Mouse (Mus musculus) ES-CJ7 (cell line): ENCODE measurements around the gene Trappc6a.

Experiments used
- DNase-seq: peaks from one replicate; pipeline ENCODE4 v3.0.0; 2011; ENCODE audit warnings: low read depth, low spot score

The Trappc6a gene

DNA sequence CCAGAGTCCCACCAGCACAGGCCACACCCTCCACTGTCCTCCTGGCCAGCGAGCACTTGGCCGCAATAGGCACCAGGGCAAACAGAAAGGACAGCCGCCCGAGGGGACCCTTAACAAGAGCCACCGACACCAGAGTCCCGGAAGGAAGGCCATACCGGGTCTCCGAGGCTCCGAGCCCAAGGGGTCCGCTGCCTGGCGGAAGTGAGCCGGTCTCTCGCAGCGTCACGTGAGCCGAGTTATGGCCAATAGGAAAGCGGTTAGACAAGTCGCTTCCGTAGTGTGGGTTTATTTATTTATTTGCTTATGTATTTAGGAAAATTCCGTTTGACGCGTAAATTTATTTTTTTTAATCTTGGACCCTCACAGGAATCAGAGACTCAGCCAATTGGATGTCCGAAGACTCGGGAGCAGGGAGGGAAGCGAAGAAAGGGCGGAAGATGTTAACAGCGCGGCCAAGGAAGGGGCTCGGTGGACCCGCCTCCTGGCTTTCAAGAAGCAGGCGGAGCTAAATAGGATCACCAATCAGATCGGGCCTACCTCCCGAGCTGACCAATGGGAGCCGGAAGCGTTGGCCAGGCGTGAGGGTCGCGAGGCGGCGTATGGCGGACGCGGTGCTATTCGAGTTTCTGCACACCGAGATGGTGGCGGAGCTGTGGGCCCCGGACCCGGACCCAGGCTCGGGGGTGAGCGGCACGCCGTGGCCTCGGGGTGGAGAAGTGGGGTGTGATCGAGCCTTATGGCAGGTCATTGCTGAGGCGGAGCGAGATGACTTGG, at the start of gene Trappc6a, which contains the start of gene Bloc1s3:
Trappc6a (plus strand) TSS at position 246 of the 774 bp plus-strand sequence.
Bloc1s3 (minus strand) TSS at position 218 of the 774 bp plus-strand sequence.
- peak; percentile 92 for DNase-seq

DNA sequence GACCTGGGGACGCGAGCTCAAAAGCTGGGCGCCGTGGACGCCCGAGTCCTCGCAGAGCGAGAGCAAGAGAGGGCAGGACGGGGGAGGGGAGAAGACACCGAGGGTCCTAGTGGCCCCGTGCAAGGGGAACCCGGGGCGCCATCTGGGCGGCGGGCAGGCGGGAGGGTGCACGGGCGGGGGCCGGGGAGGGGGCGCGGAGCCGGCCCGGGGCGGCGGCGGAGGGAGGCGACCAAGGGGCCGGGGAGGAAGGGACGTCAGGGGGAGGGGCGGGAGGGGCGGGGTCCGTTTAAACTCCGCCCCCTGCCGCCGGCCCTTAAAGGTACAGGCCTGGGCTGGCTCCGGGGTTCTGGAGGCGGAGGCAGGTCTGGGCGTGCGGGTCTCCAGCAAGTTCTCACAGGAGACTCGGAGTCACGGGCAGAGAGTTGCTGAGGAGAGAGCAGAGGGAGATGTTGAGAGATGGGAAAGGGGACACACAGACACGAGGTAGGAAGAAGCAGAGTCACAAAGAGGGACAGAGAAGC, 49.5 kb upstream of the Trappc6a start, which contains the start of gene Mark4:
Mark4 (minus strand) TSS at position 231 of the 521 bp plus-strand sequence.
- peak; percentile 77 for DNase-seq

DNA sequence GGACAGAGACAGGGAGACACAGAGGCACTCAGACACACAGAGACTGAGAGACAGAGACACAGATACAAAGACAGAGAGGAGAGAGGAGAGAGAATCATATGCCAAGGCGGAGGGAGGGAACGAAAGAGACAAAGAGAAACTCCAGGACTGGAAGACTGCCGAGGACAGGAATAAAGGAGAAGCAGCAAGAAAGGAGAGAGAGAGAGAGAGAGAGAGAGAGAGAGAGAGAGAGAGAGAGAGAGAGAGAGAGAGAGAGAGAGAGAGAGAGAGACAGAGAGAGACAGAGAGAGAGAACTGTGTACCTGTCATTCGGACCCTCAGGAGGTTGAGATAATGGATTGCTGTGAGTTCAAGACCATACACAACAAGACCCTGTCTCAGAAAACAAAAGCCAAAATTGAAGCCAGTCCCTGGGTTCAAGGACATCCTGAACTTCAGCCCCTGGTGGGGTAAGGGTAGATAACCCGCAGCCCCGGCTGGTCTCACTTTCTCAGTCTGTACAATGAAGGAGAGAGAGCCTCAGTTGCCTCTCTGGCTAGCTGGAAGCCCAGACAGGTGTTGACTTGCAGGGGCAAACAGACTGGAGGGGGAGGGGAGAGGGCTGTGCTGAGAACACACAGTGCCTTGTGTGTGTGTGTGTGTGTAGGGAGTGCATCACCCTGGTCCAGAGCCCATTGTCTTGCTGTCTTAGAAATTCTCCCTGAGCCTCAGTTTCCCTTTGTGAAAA, 48.9 kb upstream of the Trappc6a start:
- peak; percentile 23 for DNase-seq

DNA sequence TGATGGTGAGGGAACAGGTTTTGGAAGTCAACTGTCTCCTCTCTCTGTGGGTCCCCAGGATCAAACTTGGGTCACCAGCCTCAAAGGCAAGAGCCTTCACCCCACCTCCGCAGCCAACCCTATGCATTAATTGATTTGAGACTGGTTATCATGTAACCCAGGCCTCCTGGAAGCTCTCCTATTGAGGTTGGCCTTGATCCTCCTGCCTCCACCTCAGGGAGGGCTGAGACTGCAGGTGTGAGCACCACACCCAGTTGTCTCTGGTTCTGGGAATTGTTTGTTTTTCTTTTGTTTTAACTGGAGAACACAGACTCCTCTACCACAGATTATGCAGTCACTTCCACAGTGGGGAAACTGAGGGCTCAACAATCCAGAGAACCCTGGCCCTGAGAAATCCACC, 47.7 kb upstream of the Trappc6a start:
- DNase-seq, result peak; percentile 53

DNA sequence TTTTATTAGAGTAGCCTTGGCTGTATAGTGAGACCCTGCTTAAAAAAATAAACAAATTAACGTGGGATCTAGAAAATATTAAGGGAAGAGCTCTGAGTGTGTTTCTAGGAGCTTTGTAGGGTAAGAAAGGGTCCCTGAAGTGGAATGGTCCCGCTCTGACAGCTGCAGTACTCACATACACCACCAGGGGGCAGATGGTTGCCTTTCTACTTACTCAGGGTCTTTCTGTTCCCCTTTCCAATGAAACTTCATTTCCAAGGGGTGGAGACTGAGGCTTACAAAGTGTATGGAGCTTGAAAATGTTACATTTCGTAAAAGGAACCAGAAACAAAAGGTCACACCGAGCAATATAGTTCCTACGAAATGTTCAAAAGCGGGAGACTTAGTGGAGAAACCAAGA, 46.7 kb upstream of the Trappc6a start:
- DNase-seq, result peak; percentile 79

DNA sequence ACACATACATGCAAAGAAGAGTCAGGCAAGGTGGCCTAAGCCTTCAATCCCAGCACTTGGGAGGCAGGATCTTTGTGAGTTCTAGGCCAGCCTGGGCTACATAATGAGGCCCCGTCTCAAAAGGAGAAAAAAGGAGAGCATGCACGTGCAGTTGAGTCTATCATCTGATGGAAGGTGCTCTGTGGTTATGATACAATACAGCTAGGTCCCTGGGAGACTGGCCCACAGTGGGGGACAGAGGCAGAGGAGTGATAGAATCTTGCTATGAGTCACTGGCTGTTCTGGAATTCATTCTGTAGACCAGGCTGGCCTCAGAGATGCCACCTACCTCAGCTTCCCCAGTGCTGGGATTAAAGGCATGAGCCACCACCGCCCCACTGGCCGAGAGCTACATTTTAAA, 45.8 kb upstream of the Trappc6a start:
- DNase-seq, result no peak

DNA sequence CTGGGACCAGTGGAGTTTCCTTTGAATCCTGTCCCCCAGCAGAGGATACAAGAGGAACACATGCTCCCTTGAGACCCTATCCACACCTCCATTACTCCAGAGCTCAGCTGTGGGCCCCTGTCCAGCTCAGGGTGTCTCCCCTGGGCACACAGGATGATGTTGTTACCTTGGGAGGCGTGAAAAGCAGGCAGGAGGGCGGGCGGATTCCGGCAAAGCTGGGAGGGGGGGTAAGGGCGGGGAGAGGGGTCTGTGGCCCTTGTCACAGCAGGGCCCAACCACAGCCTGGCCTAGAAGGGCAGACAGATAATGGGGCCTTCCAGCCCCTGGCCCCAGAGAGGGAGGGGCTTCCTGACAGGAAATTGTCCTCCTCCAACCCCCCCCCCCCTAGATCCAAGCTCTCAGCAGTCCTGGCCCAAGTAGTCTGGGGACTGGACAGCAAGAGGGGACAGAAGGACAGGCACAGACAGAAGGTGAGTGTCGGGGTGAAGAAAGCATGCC, 45.3 kb upstream of the Trappc6a start, which contains the start of gene Exoc3l2:
Exoc3l2 (plus strand) TSS at position 448 of the 498 bp plus-strand sequence.
- no peak for DNase-seq

DNA sequence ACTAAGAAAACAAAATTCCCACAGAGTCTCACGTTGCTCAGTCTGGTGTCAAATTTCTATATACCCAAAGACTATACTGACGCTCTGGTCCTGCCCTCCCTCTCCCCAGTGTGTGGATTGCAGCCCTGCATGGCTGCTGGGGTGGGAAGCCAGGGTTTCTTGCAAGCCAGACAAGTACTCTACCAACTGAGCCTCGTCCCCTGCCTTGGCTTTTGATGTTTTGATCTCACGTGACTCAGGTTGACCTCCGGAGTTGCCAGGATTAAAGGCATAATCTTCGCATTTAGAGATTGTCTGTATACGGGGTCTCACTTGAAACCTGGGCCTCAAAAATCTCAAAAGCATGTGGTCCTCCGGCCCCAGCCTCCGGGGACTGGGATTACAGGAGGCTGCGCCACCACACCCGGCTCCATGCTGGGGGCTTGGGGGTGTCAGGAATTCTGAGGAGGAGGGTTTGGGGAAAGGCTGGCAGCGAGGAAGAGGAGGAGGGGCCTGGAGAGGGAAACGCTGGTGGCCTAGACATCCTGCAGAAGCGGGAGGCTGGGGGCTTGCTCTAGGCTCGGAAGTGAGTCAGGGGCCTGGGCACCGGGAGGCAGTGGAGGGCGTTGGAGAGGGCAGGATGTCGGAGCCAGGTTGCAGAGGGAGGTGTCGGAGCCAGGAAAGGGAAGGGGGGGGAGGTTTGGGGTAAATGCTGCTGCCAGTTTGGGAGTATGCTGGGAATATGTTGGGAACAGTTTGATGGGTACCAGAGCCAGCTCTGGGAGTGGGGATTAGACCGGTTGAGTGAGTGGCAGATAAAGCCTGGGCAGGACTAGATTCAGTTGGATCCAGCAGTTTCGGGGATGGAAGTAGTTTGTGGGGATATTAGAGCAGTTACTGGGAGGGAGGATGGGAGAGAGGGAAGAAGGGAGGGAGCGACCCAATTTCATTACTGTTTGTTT, 43.6 kb upstream of the Trappc6a start:
- DNase-seq, result no peak

DNA sequence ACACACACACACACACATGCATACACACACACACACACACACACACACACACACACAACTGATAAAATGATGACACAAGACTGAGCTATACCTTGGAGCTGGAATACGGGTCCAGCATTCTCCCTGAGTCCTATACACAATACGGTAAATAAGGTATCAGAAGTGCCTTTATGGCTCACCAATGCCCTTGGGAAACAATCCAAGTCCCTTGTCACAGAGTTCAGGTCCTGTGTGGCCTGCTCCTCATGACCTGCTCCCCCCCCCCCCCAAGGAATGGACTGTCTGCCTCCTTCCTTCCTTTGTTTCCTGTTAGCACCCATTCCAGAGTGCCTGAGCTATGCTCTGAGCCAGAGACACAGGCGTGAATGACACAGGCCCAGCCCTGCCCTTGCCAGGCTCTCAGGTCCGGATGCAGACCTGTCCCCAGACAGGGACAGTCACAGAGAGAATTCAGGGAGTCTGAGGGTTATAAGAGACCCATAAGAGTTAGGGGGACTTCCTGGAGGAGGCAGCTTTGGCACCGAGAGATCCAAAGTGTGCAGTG, 41.5 kb upstream of the Trappc6a start:
- DNase-seq, result no peak

DNA sequence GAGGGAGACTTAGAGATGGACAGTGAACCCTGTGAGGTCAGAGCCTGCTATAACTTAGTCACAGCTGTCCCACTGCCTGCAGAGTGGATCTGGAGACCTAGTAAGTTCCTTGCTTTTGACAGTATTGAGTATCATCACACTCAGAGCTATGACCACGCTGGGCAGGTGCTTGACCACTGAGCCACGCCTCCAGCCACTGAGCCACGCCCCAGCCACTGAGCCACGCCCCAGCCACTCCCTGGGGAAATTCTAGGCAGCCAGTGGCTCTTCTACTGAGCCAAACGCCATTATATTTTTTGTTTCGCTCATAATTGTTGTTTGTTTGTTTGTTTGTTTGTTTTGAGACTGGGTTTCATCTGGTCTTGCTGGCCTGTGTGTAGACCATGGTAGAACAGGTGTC, 40.6 kb upstream of the Trappc6a start:
- no peak for DNase-seq

DNA sequence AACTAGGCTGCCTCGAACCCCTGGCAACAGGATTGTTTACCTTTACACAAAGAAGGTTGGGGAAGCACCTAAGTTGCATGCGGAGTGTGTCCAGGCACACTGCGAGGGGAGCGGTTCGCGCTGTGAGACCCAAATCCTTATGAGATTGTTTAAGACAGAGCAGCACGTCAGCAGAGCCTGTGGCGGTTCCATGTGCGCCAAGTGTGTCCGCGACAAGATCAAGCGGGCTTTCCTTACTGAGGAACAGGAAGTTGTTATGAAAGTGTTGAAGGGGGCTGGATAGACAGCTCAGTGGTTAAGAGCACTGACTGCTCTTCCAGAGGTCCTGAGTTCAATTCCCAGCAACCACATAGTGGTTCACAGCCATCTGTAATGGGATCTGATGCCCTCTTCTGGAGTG, 39.9 kb upstream of the Trappc6a start:
- DNase-seq, result no peak

DNA sequence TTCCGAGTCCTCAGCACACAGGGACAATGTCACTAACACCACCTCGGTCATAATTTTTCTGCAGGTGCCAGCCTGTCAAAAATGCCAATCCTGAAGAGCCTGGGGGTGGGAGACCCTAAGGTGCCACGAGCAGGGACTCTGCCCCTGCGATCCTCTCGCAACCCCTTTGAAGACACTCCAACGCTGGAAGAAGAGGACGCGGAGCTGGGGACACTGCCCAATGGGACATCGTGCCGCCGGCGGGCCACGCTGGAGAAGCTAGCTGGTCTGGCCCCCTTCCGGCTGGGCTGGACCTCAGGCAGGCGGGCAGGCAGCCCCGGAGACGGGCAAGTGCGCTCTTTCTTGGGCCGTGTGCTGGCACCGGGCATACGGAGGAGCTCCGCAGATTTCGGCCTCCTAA, 38.8 kb upstream of the Trappc6a start:
- no peak for DNase-seq

DNA sequence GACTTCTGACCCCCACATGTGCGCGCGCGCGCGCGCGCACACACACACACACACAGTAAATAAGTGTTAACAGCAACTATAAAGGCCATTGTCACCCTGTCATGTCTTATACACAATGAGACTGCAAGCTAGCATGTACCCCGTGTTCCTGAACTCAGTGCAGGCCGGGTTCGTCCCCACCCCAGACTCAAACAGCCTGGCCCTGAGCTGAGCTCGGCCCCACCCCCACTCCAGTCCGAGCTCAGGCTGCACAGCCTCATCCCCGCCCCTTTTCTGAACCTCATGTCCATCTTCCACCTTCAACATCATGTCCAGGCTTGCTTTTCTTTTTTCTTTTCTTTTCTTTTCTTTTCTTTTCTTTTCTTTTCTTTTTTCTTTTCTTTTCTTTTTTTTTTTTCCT, 37.9 kb upstream of the Trappc6a start:
- DNase-seq, result peak; percentile 45

DNA sequence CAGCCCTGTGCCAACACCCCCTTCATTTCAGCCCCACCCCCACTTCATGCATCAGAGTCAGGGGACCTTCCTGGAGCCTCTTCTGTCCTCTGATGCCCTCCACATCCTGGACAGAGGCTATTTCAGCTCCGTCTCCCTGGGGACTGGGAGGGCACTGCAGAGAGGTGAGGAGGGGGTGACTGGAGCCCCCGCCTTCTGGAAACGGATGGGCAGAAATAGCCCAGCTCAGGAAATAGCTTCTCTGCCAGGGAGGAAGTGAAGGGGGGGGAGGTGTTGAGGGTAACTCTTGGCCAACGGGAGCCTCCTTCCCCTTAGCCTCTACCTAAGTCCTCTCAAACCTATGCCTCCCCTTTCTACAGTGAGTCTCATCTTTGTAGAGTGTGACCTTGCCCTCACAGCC, 35.8 kb upstream of the Trappc6a start:
- no peak for DNase-seq

DNA sequence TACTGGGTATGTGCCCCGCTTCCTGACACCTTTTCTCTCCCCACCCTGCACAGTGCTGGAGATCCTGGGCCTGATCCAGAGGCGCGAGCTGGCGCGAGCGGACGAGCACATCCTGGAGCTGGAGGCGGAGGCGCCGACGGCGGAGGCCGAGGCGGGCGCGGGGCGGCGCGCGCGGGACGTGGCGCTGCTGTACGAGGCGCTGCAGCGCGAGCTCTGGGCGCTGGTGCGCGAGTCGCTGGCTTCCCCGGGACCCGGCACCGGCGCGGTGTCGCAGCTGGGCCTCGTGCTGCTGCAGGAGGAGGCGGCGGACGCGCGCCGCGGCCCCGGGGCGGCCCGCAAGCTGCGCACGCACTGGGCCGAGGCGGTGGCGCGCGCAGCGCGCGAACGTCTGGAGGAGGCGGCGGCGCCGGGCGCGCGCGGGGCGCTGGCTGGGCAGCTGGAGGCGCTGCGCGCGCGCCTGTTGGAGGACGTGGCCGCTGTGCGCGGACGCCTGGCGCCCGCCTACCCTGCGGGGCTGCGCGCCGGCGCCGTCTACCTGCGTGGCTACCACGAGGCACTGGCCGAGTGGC, 34.2 kb upstream of the Trappc6a start:
- DNase-seq, result peak; percentile 69

DNA sequence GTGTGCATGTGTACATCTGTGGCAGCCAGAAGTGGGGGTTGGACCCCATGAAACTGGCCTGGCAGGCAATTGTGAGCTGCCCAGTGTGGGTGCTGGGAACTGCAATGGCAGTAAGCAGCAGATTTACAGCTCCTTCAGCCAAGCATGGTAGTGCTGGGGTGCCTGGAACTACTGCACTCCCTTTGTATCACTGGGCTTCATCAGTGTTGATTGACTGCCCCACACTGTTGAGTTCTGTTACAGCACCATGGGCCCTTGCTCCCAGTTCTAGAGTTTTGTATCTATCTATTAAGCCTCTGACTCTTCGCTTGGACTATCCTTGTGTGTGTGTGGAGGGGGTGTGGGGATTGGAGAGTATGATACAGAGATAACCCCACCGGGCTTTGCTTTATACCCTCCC, 31.1 kb upstream of the Trappc6a start:
- no peak for DNase-seq

DNA sequence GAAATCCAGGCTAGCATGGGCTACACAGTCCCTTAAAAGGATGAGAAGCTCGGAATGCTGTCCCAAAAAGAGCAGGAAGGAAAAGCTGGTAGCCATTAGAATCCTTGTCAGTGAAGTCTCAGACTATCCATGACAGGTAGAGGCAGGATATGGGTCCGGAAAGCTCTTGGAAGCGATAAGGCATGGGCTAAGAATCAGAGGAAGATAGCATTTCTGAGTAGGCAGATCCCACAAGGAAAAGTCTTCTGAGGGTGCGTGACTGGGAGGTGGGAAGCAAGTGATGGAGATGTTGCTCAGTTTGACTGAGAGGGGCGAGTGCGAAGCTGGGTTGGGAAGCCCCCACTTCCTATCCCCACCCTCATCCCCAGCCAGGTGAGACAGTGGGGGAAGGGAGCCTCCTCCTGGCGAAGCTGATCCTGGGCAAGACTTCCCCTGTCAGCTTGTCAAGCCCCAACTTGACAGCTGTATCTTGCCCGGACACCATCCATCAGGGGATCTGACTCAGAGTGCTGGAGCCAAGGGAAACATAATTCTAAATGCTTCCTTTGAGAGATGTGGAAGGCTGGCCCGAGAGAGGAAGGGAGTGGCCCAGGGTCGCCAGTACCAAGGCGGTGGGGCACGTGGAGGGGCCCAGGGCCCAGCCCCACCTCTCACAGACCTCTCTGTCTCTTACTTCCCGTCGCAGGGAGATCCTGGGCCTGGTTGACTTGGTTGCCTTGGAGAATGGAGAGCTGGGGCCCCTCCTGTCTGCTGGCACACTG, 30.4 kb upstream of the Trappc6a start:
- no peak for DNase-seq

DNA sequence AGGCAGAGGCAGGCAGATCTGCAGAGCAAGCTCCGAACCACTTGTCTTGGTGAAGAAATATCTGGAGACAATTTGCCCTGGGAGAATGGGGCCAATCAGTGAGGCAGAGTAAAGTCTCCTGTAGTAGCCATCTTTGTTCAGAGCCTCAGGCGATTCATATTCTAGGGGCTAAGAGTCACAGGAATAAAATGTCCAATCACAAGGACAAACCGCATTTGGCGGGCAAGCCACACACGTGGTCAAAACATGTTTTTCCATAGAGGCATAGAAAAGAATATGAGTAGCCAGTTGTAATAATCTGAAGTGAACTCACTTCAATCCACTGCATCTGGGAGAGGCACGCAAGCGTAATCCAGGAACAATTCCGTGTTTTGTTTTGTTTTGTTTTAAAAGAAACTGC, 24.9 kb upstream of the Trappc6a start:
- no peak for DNase-seq

DNA sequence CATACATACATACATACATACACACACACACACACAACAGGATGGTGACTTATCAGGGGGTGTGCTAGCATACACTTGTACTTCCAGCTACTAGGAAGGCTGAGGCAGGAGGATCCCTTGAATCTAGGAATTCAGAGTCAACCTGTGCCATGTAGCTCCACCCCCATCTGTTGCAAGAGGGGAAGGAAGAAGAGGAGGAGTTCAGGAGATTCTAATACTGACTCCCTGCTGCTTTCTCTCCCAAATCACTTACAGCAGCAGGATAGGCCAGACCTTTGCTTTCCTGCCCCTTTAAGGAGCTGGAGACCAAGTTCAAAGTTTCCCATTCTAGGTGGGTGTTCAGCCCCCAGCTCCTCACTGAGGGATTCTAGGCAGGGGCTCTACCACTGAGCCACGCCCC, 22.7 kb upstream of the Trappc6a start:
- DNase-seq, result no peak

DNA sequence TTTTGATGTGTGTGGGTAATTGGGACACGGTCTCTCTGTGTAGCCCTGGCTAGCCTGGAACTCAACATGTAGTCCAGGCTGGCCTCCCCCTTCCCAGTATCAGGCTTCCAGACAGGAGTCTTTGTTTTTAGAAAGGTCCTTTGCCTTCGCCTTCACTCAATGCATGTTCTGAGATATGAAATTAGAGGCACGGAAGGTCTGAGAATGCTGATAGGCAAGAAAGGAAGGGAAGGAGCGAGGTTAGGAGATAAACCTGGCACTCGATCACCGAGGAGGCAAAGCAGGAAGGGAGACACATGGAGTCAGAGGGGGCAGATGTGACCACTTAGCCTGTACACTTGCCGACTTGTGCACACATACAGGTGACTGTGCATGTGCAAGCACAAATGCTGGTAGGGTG, 21.6 kb upstream of the Trappc6a start:
- DNase-seq, result no peak
